Mouse (Mus musculus) embryo, embryonic 11 days (tissue): ENCODE results near the gene Tmem50b.
A peak's percentile ranks its signal among the peaks of the same experiment; 100 is the strongest.

Experiments
- DNase-seq: peaks from one replicate; pipeline ENCODE4 v3.0.0-alpha.2; 2015

The Tmem50b gene

GRCm38 (mm10) chr16:91561541-91562457, 35.8 kb downstream of the Tmem50b start:
- no peak for DNase-seq

- peak; percentile 60 for DNase-seq
Measured at GRCm38 (mm10) chr16:91561099-91561498, 36.5 kb downstream of the Tmem50b start.

GRCm38 (mm10) chr16:91557693-91558092, 39.9 kb downstream of the Tmem50b start:
- no peak for DNase-seq

DNA sequence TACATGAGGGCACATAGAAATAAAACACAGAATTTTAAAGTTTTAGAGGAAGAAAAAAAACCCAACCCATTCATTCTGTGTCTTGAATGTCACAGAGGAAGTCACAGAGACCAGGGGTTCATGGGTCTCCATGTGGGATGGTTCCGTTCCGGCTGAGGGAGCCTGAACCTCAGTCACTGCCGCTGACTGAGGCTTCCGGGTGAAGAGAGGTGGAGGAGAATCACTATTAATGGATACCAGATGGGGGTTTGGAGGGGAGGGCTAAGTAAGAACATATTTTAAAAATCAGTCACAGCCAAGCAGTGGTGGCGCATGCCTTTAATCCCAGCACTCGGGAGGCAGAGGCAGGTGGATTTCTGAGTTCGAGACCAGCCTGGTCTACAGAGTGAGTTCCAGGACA, 40.4 kb downstream of the Tmem50b start:
- peak; percentile 73 for DNase-seq

- DNase-seq: no peak
Measured at GRCm38 (mm10) chr16:91556659-91557058, 40.9 kb downstream of the Tmem50b start.

DNA sequence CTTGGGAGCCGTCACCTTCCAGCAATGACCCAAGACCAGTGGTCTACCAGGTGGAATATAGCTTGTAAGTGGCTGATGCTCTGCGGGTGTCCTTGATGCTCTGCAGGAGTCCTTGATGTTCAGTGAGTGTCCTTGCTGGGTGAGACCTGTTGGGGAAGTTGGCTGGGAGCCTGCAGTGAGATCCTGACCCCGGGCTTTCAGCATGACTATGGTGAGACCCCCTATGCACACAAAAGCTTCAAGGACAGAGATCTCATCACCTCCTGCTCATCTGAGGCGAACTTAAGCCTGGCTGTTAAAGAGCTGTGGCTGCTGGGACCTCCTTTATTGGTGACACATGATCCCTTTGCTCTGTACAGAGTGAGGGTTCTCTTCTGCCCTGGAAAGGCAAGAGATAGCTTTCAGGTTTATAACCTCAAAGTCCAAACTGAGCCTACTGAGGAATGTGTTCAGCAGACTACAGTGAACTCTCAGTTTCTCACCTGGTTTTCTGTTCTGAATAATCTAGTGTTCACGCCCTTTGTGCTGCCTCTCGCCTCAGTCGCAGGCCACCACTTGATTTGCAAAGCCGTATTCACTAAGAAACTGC, 42.5 kb downstream of the Tmem50b start:
- DNase-seq: no peak

DNA sequence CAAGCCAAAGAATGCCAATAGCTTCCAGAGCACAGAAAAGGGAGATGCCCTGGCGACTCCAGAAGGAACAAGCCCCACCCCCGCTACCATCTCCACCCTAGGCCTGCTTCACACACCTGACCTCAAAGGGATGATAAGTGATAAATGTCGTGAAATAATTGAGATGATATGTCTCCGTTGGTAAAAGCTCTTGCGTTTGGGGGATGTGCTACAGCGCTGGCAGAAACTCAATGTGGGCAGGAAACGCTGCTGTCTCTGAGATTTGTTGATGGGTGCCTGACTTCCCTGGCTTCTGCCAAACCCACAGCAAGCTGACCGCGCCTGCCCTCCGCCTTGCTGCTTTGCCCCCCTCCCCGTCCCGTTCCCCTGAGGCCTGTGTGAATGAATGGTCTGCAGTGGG, 44.0 kb downstream of the Tmem50b start:
- no peak for DNase-seq

DNA sequence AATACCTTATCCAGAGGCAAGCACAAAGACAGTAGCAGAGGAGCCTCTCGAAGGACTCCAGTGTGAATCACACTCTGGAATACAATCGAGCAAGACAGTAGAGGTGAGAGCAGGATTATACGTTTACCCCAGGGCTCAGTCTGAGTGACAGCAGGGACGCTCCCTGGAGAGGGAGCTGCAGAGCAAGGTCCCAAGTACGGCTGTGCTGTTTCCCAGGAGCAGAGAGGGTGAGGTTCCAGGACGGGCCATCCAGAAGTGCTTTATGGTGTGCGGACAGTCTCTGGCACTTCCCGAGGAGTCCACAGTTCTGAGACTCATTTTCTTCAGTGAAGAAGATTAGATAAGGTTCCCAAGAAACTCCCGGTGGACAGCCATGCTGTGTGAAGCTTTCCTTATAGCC, 45.5 kb downstream of the Tmem50b start:
- DNase-seq: no peak

GRCm38 (mm10) chr16:91551081-91551524, 46.5 kb downstream of the Tmem50b start:
- DNase-seq: no peak

GRCm38 (mm10) chr16:91549616-91550015, 48.0 kb downstream of the Tmem50b start:
- DNase-seq: no peak

- DNase-seq: no peak
Measured at GRCm38 (mm10) chr16:91548996-91549395, 48.6 kb downstream of the Tmem50b start.

GRCm38 (mm10) chr16:91548586-91548985, 49.0 kb downstream of the Tmem50b start:
- DNase-seq: no peak

- no peak for DNase-seq
Measured at GRCm38 (mm10) chr16:91547974-91548373, 49.6 kb downstream of the Tmem50b start.

DNA sequence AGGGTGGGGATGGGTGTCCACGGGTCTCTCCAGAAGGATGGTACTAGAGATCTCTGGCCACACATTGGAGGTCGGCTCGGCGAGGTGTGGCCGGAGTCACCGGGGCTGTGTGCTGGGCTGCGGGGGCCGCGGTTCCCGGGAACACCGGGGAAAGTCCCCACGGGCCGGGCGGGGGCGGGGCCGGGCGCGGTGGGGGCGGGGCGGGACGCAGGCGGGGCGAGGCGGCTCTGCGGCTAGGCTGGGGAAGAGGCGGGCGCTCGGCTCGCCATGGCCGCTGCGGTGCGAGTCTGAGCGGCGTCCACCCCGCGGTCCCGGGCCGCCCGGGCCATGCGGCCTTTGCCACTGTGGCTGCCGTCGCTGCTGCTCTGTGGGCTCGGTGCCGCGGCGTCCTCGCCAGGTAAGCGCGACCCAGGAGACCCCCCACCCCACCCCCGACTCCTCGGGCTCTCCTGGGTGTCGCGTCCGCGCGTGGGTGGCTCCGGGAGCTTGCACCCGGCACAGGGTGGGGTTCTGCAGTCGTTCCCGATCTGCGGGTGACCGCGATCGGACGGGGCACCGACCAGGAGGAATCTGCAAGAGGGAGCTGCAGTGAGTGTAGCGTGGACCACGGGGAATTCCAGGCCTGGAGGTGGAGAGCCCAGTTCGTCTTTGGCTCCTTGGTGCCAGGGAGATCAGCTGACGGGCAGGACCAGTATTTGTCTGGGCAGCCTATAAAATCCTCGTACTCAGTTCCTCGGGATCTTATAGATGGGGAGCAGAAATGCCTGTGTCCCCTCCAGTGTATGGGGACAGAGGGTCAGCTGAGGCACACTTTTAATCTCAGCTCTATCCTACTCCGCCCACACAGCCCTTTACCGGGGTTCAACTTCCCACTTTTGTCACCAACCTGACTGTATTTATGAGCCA, 50.5 kb downstream of the Tmem50b start, which contains the start of gene Ifngr2:
Gene Ifngr2, plus strand, starts transcription at position 237 of the 906 bp plus-strand sequence.
- DNase-seq: peak; percentile 76

DNA sequence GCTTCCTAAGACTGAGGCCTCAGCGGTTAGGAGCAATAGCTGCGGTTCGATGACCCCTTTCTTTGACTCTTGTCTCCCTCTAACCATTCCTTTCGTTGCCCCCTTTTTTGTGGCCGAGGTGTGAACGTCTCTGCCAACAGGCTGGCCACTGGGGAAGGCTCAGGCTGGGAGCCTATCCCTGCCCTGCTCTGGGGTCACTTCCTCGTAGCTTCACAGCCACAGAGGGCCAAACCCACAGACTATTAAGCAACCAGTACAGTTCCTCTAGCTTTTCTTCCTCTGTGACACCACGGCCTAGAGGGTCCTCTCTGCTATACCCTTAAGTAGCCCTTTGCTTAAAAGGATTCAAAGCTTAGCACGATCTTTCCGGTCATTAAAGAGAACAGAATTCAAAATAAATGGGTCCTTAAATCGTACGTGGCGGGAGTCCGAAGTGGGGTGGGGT, 51.2 kb downstream of the Tmem50b start:
- DNase-seq: no peak

DNA sequence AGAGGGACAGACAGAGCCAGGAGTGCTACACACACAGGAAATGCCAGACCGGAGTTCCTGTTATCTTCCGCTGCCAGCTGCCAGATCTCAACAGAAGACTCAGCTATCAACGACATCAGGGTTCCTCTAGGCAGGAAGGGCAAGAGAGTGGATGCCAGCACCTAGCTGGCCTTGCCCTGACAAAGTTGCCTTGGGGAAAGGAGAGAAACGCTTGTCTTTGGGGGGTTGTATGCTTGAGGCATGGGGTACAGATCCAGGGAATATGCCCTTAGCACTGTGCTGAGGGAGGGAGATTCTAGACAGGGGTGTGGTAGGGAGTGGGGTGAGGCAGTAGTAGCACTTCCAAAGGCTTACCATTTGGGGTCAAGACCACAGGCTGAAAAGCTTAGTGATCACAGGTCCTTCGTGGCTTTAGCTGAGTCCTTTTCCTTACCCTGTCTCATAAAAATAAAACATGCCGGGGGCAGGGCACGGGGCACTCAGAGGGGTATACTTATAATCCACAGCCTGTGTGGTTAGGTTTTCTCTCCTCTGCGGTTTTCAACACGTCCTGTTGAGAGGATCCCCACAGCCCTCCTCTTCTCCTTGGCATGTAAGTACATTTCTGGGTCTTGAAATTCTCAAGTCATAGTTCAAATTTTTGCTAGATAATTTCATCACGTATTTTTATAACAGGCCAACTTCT, 51.9 kb downstream of the Tmem50b start:
- DNase-seq: no peak

DNA sequence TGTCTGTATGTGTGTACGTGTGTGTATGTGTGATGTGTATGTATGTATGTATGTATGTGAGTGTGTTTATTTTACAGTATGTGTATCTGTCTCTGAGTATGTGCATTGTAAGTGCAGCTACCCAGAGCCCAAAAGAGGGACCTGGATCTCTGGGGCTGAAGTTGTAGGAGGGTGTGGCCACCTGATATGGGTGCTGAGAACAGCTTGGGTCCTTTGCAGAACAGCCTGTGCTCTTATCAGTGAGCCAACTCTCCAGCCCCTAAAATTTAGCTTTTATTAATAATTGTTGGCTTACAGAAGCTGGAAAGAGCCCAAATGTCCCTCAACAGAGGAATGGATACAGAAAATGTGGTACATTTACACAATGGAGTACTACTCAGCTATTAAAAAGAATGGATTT, 54.0 kb downstream of the Tmem50b start:
- DNase-seq: no peak

DNA sequence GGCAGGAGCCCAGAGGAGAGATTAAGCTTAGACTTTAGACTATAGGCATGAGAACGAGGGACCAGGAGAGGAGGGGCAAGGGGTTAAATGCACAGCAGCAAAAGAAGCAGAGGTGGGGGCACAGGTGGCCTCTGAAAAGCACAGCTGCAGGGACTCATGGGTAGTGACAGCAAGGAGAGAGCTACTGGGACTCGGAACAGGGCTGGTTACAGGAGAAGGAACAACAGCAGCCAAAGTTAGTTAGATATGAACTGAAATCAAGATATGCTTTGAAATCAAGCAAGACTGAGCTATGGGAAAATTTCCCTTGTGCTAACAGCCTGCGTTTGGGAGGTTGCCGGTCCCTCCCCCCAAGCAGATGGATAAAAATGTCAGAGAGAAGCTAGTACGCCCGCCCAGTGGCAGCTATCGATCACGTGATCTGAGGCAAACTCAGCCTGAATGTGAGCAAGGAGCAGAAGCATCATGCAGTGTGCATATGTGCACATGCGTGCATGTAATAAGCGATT, 56.0 kb downstream of the Tmem50b start:
- DNase-seq: peak; percentile 55

GRCm38 (mm10) chr16:91538513-91538912, 59.1 kb downstream of the Tmem50b start:
- no peak for DNase-seq

- DNase-seq: no peak
Measured at GRCm38 (mm10) chr16:91538051-91538450, 59.5 kb downstream of the Tmem50b start.

- no peak for DNase-seq
Measured at GRCm38 (mm10) chr16:91537065-91537464, 60.5 kb downstream of the Tmem50b start.

DNA sequence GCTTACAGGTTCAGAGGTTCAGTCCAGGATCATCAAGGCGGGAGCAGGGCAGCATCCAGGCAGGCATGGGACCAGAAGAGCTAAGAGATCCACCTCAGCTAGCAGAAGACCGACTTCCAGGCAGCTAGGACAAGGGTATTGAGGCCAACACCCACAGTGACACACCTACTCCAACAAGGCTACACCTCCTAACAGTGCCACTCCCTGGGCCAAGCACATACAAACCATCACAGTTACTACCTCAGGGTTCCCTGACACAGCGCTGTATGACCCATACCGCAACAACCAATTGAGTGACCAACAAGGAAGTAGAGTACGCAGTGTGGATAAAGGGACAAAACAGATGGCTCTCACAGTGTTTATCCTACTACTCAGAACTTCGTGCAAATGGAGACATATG, 61.2 kb downstream of the Tmem50b start:
- no peak for DNase-seq
